Mouse (Mus musculus) heart, postnatal 0 days (tissue): ENCODE results near the gene Snai1.

ENCODE experiments used
- CTCF ChIP-seq: IDR thresholded peaks from 2 replicates; pipeline ENCODE4 v1.5.1; 2016; ENCODE audit warnings: antibody characterized with exemption, control low read depth, low read depth
- EP300 ChIP-seq: IDR thresholded peaks from 2 replicates; pipeline ENCODE4 v1.6.1; 2016; ENCODE audit warnings: antibody characterized with exemption, low read depth

DNA sequence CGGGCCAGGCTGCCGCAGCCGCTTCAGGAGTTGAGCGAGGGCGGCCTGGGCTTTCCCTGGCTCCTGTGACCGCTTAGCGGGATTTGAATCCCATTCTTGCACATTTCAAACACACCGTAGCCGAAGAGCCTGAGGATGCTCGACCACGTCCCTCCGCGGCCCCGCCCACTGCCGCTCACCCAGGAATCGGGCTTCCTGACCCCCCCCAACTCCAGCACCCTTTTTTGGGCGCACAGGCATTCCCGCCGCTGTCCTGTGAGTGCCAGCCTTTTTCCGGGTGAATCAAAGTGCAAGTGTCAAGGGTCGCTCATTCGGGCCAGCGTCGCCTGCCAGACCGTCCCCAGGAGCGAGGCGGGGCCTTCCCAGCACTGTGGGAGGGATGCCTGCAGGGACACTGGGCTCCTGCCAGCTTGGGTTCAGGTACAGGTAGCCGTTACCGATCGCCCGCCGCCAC is 34.1 kb upstream of the Snai1 start:
- TF ChIP-seq CTCF (no peak), EP300 (no peak)
